Comparison of ENCODE assay signal across 12 mouse cellular contexts in the genomic region with DNA sequence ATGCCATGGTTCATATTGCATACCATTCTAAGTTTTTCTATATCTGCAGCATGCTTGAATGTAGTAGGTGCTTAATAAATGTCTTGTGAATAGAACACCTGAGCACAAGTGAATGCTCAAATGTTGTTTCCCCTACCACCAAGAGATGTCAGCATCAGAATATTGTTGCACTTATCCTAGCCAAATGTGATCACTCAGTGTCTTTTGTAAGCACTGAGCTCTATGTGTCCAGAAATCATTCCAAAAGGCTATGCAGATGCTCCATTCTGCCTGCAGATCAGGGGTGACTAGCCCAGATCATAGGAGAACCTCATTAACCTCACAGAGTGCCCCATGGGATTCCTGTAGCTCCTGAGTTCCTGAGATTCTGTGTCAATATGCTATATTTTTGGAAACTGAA.
"Had no signal": no experiment of that assay in that cellular context is flagged by ENCODE, and none has a peak within 500 bp of the region (broad histone marks: within the 10 kb centered on the region; RNA-seq: fewer than 3 reads in every experiment).

No protein-coding gene starts in this region.

- H3K4me3 ChIP-seq: kidney, embryonic 15.5 days; limb, embryonic 13.5 days; midbrain, embryonic 12.5 days; myocyte; neural tube, embryonic 15.5 days had no signal

- H3K36me3 ChIP-seq: kidney, embryonic 15.5 days; limb, embryonic 13.5 days; midbrain, embryonic 12.5 days; neural tube, embryonic 15.5 days had no signal

- H3K27me3 ChIP-seq: kidney, embryonic 15.5 days; limb, embryonic 13.5 days; midbrain, embryonic 12.5 days; neural tube, embryonic 15.5 days had no signal

- H3K4me2 ChIP-seq: kidney, embryonic 15.5 days; limb, embryonic 13.5 days; midbrain, embryonic 12.5 days; neural tube, embryonic 15.5 days had no signal

- H3K4me1 ChIP-seq: kidney, embryonic 15.5 days; limb, embryonic 13.5 days; midbrain, embryonic 12.5 days; neural tube, embryonic 15.5 days had no signal

- DNase-seq: kidney, postnatal 14 days; layer of hippocampus, postnatal 36 days; left cerebral cortex, postnatal 4 days; lung, adult 18-20 months; thymus, adult 18-20 months; thymus, postnatal 14 days had no signal

- H3K27ac ChIP-seq: kidney, embryonic 15.5 days; limb, embryonic 13.5 days; liver, embryonic 14.5 days; midbrain, embryonic 12.5 days; neural tube, embryonic 15.5 days had no signal

- H3K9me3 ChIP-seq: kidney, embryonic 15.5 days; limb, embryonic 13.5 days; midbrain, embryonic 12.5 days; neural tube, embryonic 15.5 days had no signal

- H3K9ac ChIP-seq: kidney, embryonic 15.5 days; limb, embryonic 13.5 days; liver, embryonic 14.5 days; midbrain, embryonic 12.5 days; neural tube, embryonic 15.5 days had no signal
